Mouse (Mus musculus) layer of hippocampus, adult 8-10 months (tissue): ENCODE measurements at regions not wholly inside any gene's neighbourhood (a gene's known extent, or its start where the extent isn't known, plus 50 kb on each side); places are given as distances from the start of the nearest gene placed in this dataset.
A peak's percentile ranks its signal among the peaks of the same experiment; 100 is the strongest.

ENCODE experiments used
- DNase-seq, 2 experiments: peaks; one replicate each; pipeline ENCODE4 v3.0.0; 2022; ENCODE audit warnings: low spot score in 2 of 2

GRCm38 (mm10) chr7:70834787-70835461 is 468.4 kb upstream of the Nr2f2 start:
- no peak for DNase-seq

GRCm38 (mm10) chr7:70828486-70829195 is 462.1 kb upstream of the Nr2f2 start:
- DNase-seq, result no peak

GRCm38 (mm10) chr7:70826074-70826473 is 459.5 kb upstream of the Nr2f2 start:
- no peak for DNase-seq

GRCm38 (mm10) chr7:70823020-70823419 is 456.5 kb upstream of the Nr2f2 start:
- DNase-seq, result no peak

GRCm38 (mm10) chr7:70822310-70822821 is 455.8 kb upstream of the Nr2f2 start:
- DNase-seq, result peak in 1 of 2 experiments; percentile 37

GRCm38 (mm10) chr7:70821861-70822260 is 455.3 kb upstream of the Nr2f2 start:
- no peak for DNase-seq

GRCm38 (mm10) chr7:70817347-70817913 is 450.9 kb upstream of the Nr2f2 start:
- no peak for DNase-seq

- no peak for DNase-seq
Observed at GRCm38 (mm10) chr7:70814391-70814790, 447.9 kb upstream of the Nr2f2 start.

GRCm38 (mm10) chr7:70813101-70813500 is 446.6 kb upstream of the Nr2f2 start:
- DNase-seq, result no peak

- DNase-seq, result no peak
Observed at GRCm38 (mm10) chr7:70810411-70811090, 444.0 kb upstream of the Nr2f2 start.

- DNase-seq, result no peak
Observed at GRCm38 (mm10) chr7:70804281-70804680, 437.7 kb upstream of the Nr2f2 start.

- DNase-seq, result no peak
Observed at GRCm38 (mm10) chr7:70799976-70800375, 433.4 kb upstream of the Nr2f2 start.

GRCm38 (mm10) chr7:70799031-70799766 is 432.7 kb upstream of the Nr2f2 start:
- DNase-seq, result no peak

- DNase-seq, result no peak
Observed at GRCm38 (mm10) chr7:70796038-70796760, 429.7 kb upstream of the Nr2f2 start.

GRCm38 (mm10) chr7:70788902-70789796 is 422.6 kb upstream of the Nr2f2 start:
- DNase-seq, result no peak

- no peak for DNase-seq
Observed at GRCm38 (mm10) chr7:70787966-70788365, 421.4 kb upstream of the Nr2f2 start.

- DNase-seq, result no peak
Observed at GRCm38 (mm10) chr7:70780742-70781332, 414.3 kb upstream of the Nr2f2 start.

- DNase-seq, result no peak
Observed at GRCm38 (mm10) chr7:70777763-70778162, 411.2 kb upstream of the Nr2f2 start.

- no peak for DNase-seq
Observed at GRCm38 (mm10) chr7:70769655-70770054, 403.1 kb upstream of the Nr2f2 start.
